Mouse (Mus musculus) embryo, embryonic 11 days (tissue): ENCODE measurements around the gene Uvrag.

ENCODE experiments used
- DNase-seq: peaks from one replicate; pipeline ENCODE4 v3.0.0-alpha.2; 2015

Gene Uvrag

GRCm38 (mm10) chr7:99052471-99053241, 88.3 kb downstream of the Uvrag start:
- DNase-seq: no peak

- no peak for DNase-seq
Observed at GRCm38 (mm10) chr7:99050882-99051281, 90.1 kb downstream of the Uvrag start.

GRCm38 (mm10) chr7:99049897-99050296, 91.0 kb downstream of the Uvrag start:
- DNase-seq: no peak

GRCm38 (mm10) chr7:99046545-99047206, 94.3 kb downstream of the Uvrag start:
- no peak for DNase-seq

GRCm38 (mm10) chr7:99045525-99045924, 95.4 kb downstream of the Uvrag start:
- no peak for DNase-seq

GRCm38 (mm10) chr7:99043923-99044322, 97.0 kb downstream of the Uvrag start:
- DNase-seq: no peak

GRCm38 (mm10) chr7:99043322-99043721, 97.6 kb downstream of the Uvrag start:
- DNase-seq: no peak

- DNase-seq: no peak
Observed at GRCm38 (mm10) chr7:99041818-99042217, 99.1 kb downstream of the Uvrag start.

- DNase-seq: no peak
Observed at GRCm38 (mm10) chr7:99039912-99040311, 101.0 kb downstream of the Uvrag start.

- DNase-seq: no peak
Observed at GRCm38 (mm10) chr7:99036284-99036683, 104.7 kb downstream of the Uvrag start.

GRCm38 (mm10) chr7:99034909-99035308, 106.0 kb downstream of the Uvrag start:
- DNase-seq: no peak

GRCm38 (mm10) chr7:99033838-99034237, 107.1 kb downstream of the Uvrag start:
- no peak for DNase-seq

- no peak for DNase-seq
Observed at GRCm38 (mm10) chr7:99033314-99033713, 107.6 kb downstream of the Uvrag start.

- DNase-seq: no peak
Observed at GRCm38 (mm10) chr7:99032051-99032450, 108.9 kb downstream of the Uvrag start.

GRCm38 (mm10) chr7:99028108-99028507, 112.8 kb downstream of the Uvrag start:
- DNase-seq: no peak

GRCm38 (mm10) chr7:99027185-99027584, 113.8 kb downstream of the Uvrag start:
- no peak for DNase-seq

GRCm38 (mm10) chr7:99025989-99026388, 115.0 kb downstream of the Uvrag start:
- no peak for DNase-seq

- DNase-seq: no peak
Observed at GRCm38 (mm10) chr7:99025265-99025664, 115.7 kb downstream of the Uvrag start.

GRCm38 (mm10) chr7:99024791-99025190, 116.2 kb downstream of the Uvrag start:
- no peak for DNase-seq

- DNase-seq: no peak
Observed at GRCm38 (mm10) chr7:99023931-99024330, 117.0 kb downstream of the Uvrag start.

- DNase-seq: peak; percentile 46
Observed at GRCm38 (mm10) chr7:99021277-99021676, 119.7 kb downstream of the Uvrag start.

GRCm38 (mm10) chr7:99020353-99020752, 120.6 kb downstream of the Uvrag start:
- DNase-seq: no peak

- DNase-seq: no peak
Observed at GRCm38 (mm10) chr7:99017224-99017844, 123.6 kb downstream of the Uvrag start.

GRCm38 (mm10) chr7:99015914-99016313, 125.0 kb downstream of the Uvrag start:
- no peak for DNase-seq
